Mouse (Mus musculus) liver, embryonic 14.5 days (tissue): ENCODE results near the gene Gorasp2.

Source experiments
- CTCF ChIP-seq: IDR thresholded peaks from 2 replicates; pipeline ENCODE4 v1.5.1; 2016; ENCODE audit warnings: antibody characterized with exemption, low read depth, control low read depth
- EP300 ChIP-seq: IDR thresholded peaks from 2 replicates; pipeline ENCODE4 v1.6.1; 2016; ENCODE audit warnings: antibody characterized with exemption, low read depth

GRCm38 (mm10) chr2:70695712-70696111 lies 34.3 kb downstream of the Gorasp2 start:
- TF ChIP-seq CTCF = no peak
- TF ChIP-seq EP300 = no peak
